Mouse (Mus musculus): Measurements from ENCODE around the gene Csrp1.

Gene Csrp1

DNA sequence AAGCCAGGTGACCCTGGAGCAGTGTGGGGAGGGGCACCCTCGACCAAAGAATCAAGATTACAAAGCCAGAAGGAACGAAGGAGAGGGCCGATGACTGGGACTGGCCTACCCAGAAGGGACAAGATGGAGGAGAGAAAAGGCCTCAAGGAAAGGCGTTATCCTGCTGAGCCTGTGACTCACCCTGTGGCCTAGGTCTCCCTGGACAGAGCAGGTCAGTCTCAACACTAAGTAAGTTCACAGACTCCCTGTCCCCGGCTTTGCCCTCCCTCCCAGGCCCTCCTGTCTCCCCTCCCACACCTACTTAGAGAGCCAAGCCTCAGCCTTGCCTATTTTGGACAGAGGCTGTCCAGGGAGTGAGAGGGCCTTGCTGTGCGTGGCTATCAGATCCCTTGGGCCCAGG lies at the start of gene Csrp1:
Gene Csrp1, plus strand, starts transcription at position 79 of the 400 bp plus-strand sequence.
- DNase-seq (ENCODE audit: low read depth) = no peak

DNA sequence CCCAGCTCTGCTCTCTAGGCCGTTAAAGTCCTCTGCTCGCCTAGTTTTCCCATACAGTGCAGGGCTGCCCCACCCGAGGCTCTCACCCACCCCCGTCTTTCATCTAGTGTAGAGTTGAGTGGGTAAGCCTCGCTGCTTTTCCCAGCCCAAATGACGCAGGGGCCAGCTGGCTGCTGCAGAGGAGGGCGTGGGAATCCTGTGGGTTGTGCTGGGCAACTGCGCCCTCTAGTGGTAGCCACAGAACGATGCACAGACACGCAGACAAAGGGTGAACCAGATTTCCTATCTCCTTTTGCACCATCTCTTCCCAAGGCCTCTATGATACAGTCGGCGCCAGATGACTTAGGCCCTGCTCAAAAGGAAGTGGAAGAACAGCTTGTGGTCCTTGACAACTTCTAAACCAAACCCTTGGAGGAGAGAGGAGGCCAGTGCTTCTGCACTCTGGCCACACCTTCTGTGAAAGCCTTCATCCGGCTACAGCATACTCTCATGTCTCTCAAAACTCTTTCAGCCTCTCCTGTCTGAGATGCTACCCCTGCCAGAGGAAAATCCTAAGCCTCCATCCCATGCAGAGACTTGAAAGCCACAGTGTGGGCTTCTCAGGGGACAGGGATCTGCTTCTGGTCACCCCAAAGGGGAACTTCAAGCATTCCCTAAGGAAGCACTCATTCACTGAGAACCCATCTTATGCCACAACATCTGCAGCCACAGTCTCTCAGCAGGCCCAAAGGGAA lies 49.3 kb upstream of the Csrp1 start:
- no peak for DNase-seq (ENCODE audit: low read depth)

DNA sequence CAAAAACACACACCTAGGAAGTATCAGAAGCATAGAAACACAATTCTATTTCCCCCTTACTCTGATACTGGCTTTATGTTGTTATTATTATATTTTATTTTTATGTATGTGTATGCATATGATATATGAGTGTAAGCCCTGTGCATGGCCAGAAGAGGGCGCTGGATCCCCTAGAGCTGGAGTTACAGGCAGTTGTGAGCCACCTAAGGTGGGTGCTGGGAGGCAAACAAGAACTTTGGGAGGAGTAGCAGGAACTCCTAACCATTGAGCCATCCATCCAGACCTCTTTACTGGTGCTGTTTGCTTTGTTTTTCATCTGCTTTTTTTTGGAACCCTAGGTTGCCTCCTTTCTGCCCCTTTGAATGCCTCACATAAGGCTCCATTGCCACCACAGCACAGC lies 48.5 kb upstream of the Csrp1 start:
- DNase-seq (ENCODE audit: low read depth) = no peak

DNA sequence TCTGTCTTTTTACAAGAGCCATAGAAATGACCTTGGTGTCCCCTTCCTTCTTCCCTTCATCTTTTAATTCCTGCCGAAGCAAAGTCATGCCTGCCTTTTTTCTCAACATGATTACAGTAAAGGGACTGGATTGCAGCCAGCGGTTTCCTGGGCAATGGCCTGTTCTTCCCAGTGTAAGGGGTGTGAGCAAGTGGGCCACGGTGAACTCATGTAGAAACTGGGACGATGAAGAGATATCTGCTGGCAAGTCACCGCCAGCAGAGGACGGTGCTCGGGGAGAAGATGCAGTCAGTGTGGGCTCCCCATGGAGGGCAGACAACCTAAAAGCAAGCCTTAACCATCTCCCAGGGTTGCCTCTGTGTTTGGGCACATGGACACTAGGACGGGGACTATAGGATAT lies 47.9 kb upstream of the Csrp1 start:
- no peak for DNase-seq (ENCODE audit: low read depth)

DNA sequence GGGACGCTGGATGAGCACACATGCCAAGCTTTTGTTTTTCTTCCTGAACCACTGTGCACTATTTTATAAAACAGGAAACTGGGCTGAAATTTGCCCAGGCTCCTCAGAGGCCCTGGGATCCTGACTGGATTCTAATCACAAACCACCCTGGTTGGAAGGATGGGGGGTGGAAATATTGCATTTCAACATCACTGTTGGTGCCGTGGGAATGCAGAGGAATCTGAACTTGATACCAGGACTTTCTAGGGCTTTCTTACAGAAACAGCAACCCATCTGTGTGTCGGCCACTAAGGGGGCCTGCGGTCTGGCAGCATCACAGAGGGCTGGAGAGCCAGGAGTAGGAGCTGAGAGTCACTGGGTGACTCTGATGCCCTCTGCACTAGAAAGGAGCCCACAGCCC lies 47.5 kb upstream of the Csrp1 start:
- DNase-seq (ENCODE audit: low read depth) = no peak

DNA sequence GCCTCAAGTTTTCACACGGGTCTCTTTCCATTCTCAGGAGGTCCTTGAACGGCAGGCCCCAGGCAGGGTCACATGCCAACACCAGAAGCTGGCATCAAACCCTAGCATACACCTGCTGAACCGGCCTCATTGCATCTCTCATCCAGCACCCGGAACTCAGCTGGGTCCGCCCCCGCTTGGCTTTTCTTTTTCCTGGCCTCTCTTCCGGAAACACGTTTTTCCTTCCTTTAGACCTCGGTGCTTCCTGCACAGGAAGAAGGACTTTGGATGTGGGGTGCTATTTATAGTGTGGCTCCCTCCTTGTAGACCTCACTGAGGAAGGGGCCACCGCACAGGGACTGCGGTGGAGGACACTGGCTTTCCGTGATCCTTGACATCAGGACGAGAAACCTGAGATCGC lies 46.4 kb upstream of the Csrp1 start:
- DNase-seq (ENCODE audit: low read depth) = no peak

DNA sequence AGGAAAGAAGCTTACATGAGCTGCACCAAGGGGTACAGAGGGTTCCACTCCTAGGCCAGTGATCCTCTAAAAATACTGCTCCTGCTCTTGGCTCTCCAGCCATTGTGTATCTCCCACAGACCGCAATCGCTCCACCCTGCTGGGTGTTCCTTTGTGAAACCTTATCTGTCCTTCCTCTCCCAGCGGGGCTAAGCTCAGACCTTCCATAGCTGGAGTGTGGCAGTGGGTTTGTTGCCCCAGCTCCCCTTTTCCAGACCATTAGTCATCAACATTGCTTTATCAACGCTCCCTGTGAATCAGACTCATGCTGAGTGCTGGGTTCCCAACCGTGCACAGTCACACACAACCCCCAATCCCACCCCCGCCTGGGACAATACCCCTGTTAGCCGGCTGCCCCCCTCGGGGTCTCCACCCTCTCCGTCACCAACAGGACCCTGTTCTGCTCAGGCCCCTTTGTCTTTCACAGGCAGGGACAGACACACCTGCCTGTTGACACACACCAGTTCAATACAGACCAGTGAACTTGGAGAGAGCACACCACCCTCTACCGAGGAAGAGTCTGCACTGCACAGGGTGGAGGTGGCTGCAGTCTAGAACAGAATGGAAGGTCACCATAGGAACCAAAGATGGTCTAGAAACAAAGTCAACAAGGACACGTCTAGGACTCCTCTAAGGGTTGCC lies 44.3 kb upstream of the Csrp1 start:
- DNase-seq (ENCODE audit: low read depth) = no peak

DNA sequence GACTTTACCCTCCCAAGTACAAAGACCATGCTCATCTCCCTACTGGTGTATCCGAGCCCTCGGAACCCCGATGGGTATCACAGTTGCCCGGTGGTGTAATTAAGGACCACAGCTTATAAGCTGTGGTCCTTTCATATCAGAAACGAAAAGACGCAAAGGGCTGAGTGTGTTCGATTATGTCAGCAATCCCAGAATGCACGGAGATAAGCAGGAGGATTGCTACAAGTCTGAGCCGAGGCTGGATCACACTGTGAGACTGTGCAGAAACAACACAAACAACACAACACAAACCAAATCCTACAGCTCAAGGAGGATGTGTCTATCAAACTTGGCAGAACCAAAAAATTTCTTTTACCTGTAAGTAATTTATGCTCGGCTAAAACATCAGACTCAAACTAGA lies 43.6 kb upstream of the Csrp1 start:
- no peak for DNase-seq (ENCODE audit: low read depth)

DNA sequence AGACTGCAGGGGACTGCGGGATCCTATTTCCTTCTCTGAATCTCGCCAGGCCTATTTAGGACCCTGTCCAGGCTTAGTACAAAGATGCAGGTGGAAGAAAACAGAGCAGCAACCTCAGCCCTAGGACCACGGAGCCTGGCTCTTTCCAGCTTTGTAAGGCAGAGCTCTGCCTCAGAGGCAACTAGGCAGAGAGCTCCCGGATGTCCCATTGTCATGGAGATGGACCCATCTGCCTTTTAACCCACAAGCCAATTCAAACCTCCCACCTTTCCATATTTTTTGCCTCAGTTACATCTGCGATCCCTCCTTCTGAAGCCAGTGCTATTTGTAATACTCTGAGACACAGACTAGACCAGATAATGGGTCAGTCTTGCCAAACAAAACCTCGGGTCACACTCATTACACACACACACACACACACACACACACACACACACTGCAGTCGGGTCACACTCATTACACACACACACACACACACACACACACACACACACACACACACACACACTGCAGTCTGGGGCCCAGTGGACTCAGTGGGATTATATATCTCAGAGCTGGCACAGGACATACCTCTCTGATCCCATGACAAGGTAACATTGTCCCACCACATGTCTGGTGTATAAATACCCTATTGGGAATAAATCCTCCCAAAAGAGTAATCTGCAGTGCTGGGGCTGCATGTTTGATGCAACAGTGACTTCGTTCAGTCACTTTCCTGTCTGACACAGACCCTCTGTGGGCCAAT lies 42.8 kb upstream of the Csrp1 start:
- DNase-seq (ENCODE audit: low read depth) = no peak

DNA sequence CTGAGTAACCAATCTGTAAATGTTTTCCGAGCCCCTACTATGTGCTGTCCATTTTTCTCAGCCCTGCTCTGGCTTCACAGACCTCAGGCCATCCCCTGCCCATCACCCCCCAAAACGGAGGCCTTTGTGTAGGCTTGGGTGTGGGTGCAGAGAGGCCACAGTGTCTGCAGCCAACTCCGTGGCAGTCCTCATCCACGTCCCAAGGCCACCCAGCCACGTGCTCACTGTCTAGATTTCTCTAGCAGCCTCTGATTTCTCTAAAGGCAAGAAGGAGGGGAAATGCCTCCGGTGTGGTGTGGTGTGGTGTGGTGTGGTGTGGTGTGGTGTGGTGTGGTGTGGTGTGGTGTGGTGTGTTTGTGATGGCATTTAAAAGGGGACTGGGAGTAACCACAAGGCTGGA lies 41.7 kb upstream of the Csrp1 start:
- no peak for DNase-seq (ENCODE audit: low read depth)

DNA sequence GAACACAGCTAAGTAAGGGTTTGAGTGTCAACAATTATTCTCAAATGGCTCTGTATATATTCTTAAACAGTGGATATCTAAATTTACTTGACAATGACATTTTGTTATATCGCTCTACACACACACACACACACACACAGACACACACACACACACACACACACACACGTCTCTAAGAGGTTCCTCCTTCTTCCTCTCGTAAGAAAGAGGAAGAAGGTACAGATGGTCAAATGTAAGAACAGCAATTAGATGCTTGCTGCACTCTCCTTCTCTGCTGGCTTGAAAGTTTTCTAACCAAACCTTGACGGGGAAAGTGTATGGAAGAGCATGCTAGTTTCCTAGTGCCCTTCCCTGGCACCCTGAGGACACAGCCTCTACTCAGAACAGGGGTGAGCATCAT lies 39.1 kb upstream of the Csrp1 start:
- no peak for DNase-seq (ENCODE audit: low read depth)

DNA sequence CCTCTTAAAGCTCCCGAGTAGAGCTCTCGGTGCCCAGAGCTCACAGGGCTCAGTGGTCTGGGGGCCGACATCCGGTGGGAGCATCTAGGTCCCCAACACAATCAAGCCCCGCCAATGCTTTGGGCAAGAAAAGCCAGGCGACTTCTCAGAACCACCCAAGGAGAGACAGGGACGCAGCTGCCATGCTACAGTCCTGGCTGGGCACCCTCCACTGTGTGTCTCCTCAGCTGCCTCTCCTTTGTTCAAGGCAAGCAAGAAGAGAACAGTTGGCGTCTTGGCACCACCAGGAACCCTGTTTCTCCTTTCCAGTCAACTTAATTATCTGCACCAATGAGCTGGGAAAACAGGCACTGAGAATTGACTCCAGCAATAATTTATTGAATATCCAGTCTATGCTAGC lies 38.7 kb upstream of the Csrp1 start:
- DNase-seq (ENCODE audit: low read depth) = no peak

DNA sequence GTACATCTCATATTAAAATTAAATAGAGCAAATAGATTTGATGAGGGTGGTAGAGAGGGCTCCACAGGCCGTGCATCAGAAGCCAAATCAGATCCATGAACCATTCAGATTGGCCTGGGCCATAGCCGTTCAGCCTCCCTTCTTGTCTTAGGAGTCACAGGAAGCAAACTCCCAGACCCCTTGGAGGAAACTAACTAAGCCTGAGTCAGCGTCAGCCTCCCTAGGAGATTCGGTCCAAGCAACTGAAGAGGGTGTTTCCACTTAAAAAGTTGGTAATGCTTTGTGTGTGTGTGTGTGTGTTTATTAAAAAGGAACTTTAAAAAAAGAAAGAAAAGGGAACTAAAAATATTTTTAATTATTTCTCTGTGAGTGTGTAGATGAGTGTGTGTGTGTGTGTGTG lies 35.0 kb upstream of the Csrp1 start:
- no peak for DNase-seq (ENCODE audit: low read depth)

DNA sequence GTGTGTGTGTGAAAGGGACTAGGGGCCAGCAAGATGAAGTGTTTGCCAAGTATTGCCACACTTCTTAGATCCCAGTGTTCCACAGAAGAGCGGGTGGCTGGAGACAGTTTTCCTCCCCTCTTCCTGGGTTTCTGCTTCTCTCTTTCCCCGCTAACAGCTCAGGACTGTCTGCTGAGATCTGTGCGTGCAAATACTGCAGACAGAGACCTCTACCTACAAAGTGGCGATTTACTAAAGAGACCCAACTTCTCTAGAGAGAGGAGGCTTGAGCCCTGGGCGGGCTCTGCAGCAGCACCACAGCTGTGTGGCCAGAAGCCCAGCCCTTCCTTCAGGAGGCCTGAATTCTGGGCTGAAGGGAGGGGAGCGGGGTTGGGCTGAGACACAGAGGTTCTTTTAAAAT lies 34.5 kb upstream of the Csrp1 start:
- no peak for DNase-seq (ENCODE audit: low read depth)

DNA sequence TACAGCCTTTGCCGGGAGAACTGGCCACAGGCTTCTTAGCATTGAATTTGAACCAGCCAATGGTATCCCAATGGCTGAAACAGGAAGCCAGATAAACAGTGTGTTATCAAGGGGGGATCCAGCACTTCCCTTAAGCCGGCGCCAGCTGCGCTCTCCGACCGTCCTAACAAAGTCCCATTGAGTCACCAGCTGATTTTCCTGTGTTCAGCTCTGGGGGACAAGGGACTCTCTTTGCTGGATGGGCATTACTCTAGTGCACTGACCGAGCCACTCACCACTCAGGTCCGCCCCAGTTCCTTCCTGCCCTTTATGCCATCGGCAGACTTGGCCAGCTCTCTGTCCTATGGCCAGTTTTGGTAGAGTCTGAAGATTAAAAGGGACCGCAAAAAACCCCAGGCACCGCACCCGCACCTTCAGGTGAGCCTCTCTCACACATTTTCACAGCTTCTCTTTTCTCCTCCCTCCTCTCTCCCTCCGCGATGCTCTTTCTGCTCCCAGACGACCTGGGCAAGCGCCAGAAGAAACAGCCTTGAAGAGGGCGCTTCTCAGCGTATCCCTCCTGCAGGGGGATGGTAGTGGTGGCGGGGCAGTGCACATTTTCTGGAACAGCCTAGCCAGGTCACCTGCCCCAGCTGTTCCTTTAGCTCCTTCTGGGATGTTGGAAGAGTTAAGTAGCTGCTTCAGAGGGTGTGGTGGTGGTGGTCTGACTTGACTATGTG lies 32.9 kb upstream of the Csrp1 start:
- no peak for DNase-seq (ENCODE audit: low read depth)

DNA sequence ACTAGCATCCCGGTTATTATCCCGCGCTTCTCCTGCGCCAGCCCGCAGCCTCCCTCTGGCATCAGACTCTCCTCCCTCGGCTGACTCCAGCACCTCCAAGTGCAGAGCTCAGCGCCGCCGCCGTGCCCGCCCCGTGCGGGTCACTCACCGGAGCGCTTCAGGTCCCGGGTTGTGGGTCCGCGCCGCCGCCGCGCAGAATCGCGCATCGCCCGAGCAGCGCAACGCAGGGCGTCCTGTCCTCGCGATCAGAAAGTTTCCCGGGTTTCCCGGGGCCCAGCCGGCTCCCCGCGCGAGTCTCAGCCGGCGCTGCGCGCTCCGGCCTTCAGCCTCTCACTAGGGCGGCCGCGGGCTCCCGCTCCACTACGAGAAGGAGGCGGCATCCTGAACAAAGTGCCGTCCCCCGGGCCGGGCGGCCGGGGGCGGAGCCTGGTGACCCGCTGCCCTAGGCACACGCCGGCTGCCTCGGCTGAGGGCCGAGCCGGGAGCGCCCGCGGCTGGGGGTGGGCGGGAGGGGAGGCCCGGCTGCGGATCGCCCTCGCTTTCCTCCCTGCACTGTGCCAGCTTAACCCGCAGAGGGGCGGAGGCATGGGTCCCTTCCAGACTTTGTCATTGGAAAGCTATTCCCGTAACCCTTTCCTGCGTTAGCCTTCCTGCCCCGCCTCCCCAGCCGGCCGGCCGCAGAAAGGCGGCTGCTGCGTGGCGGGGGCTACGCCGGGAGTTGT lies 31.9 kb upstream of the Csrp1 start:
- DNase-seq (ENCODE audit: low read depth) = no peak

DNA sequence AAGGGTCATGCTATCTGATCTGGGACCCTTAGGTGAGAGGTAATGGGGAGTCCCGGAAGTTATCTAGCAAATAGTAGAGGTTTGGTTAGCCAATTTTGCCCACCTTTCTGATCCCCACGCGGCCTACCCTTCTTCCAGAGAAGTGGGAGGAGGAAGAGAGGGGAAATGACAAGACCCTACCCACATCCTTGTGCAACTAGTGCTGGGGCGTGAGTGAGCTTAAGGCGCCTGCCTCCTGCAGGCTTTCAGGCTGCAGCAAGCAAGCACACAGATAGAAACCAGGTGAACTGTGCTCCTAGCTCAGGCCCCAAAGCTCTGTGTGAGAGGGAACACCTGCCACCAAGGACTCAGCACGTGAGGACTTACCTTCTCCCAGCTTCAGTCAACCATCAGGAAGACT lies 31.2 kb upstream of the Csrp1 start:
- DNase-seq (ENCODE audit: low read depth) = no peak

DNA sequence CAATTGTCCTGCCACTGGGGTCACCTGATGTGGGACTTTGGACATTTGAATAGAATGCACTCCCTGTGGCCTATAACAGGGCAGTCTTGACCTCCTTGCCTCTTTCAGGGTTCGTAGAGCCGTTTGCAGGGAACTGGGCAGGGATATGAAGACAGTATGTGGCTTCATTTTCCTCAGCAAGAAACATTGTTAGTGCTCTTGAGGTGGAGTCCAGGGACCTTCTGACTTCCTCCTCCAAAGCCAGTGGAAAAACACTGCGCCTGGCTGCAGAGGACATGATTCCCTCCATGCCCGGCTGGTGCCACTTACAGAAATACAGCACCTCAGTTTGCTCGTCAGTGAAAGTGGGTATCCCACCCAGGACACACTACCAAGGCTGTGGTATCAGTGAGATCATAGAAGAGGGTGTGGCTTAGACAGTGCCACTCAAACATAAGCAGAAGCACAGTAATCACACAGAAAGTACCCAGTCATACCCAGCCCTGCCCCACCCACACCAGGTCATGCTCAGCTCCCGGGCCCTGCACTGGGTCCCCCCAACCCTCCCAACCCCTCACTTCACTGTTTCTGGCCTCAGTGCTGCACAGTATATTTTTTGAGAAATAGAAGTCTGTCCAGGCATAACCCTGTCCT lies 29.0 kb upstream of the Csrp1 start:
- DNase-seq (ENCODE audit: low read depth) = no peak

DNA sequence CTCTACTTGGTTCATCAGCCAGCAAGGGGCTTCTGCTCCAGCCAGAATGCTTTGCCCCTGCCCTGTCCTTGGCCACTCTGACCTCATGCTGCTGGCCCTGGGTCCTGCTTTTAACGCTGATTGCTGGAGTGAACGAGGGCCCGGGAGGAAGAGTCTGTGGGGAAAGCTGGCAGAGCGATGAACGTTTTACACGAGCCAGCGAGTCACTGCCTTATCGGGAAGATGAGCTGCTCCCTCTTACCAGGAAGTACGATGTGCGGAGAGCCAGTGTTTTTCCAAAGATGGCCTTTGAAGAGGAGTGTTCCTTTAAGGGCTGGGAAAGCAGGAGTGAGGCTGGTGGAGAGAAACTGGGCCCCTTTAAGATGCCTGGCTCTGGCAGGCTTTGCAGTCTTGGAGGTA lies 28.4 kb upstream of the Csrp1 start:
- DNase-seq (ENCODE audit: low read depth) = no peak

DNA sequence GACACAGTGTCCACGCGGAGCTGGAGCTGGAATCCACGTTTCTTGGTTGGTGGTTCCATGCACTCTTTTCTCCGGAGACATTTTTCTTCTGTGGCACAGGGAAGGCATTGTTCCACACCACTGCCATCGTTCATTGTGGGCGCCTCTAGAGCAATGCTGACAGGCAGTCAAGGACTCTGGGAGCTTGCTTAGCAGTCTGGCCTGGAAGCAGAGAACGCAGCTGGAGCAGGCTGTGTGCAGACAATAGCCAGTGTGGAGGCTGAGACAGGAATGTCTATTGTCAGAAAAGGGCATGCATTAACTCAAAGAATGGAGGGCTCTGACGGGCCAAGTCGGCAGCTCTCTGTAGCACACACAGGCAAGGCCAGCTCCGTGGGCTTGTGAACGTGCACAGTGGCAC lies 25.7 kb upstream of the Csrp1 start:
- no peak for DNase-seq (ENCODE audit: low read depth)

DNA sequence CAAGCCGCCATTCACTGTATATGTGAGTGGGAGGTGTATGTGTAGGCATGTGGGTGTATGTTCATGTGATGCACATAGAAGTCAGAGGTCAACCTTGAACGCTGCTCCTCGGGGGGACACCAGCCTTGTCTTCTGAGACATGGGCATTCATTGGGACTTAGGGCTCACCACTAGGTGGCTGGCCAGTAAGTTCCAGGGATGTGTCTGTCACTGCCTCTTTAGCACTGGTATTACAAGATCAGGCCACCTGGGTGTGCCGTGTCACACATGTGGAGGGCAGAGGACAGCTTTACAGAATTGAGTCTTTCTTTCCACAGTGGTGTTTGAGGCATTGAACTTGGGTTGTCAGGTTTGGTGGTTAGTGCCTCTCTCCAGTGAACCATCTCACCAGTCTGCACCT lies 22.4 kb upstream of the Csrp1 start:
- no peak for DNase-seq (ENCODE audit: low read depth)

DNA sequence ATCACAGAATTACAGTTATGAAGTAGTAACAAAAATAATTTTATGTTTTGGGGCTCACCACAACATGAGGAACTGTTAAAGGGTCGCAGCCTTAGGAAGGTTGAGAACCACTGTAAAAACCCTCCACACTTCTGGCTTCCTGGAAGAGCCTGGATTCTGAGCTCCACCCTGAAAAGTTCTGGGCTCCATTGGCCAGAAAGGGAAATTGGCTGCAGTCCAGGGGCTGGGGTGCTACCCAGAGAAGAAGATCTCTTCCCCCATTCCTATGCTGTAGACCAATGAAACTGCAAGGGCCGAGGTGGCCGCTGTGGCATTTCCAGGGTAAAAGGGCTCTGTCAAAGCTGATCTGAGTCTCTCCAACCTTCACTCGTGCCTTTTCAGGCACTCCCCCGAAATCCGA lies 21.8 kb upstream of the Csrp1 start:
- no peak for DNase-seq (ENCODE audit: low read depth)
